ENCODE assay signal across 9 mouse cellular contexts in genomic region chr3:29081952-29082295, GRCm38 (mm10). TPM values are rescaled to one million over a fixed set of nuclear protein-coding genes. Genes with fewer than 3 reads are reported as not detected.
A peak's percentile ranks its signal among the peaks of the same experiment; 100 is the strongest.
DNase-seq lines count a peak whose midpoint lies in the region; ATAC-seq and TF ChIP-seq lines count a peak whose summit lies in the region.
"Had no signal": no experiment of that assay in that cellular context is flagged by ENCODE, and none has a peak within 500 bp of the region (broad histone marks: within the 10 kb centered on the region; RNA-seq: fewer than 3 reads in every experiment).

Egfem1 (plus strand) TSS chr3:29082023.

- H3K9me3 ChIP-seq in neural tube, embryonic 12.5 days, result no peaks in the 10 kb centered on the region

- 5% methylated on average over 12 of the region's 12 CpGs for WGBS in neural tube, embryonic 12.5 days

- no peak for TF ChIP-seq CTCF in testis, adult 2 months (IDR thresholded peaks at IDR 0.05; ENCODE audit: control insufficient read depth, insufficient read depth, insufficient replicate concordance, low read depth, low read length)
- no peak for TF ChIP-seq CTCF in left cerebral cortex, adult 2 months (IDR thresholded peaks at IDR 0.05)

- no peaks in the 10 kb centered on the region for H3K36me3 ChIP-seq in testis, adult 2 months (ENCODE audit: control insufficient read depth, insufficient read depth, low read length)
- H3K36me3 ChIP-seq in neural tube, embryonic 12.5 days, result no peaks in the 10 kb centered on the region

- ATAC-seq in neural tube, embryonic 12.5 days (ENCODE audit: low FRiP score, low read depth), result no peak; the same call in 1 of the 2 replicates

- no peaks in the 10 kb centered on the region for H3K27me3 ChIP-seq in testis, adult 2 months (ENCODE audit: control insufficient read depth, insufficient read depth, low read length)
- H3K27me3 ChIP-seq in neural tube, embryonic 12.5 days (replicated peaks), result no peaks in the 10 kb centered on the region

- no peaks in the 10 kb centered on the region; the same call in 1 of the 2 replicates for H3K4me1 ChIP-seq in testis, adult 2 months (ENCODE audit: control insufficient read depth, insufficient read depth, low read length)
- peaks cover 10% of the 10 kb centered on the region for H3K4me1 ChIP-seq in neural tube, embryonic 12.5 days

- peak within 1 kb of the TSS; percentile 94 for H3K4me2 ChIP-seq in neural tube, embryonic 12.5 days (replicated peaks)

- TF ChIP-seq POLR2A in testis, adult 2 months (IDR thresholded peaks at IDR 0.05; ENCODE audit: control insufficient read depth, low read depth, low read length), result no peak

- intact Hi-C loops in left cerebral cortex, adult 2 months (cut with DNase I), result loop anchor here (5.0 kb wide), 1 partner anchor 125 kb away; no protein-coding TSS in a partner anchor

- peak within 1 kb of the TSS; percentile 58 for H3K9ac ChIP-seq in neural tube, embryonic 12.5 days

- DNase-seq in cerebellum, postnatal 25 days, result peak; percentile 4 to 7
- DNase-seq in cerebellum, postnatal 4 days (ENCODE audit: low spot score in 2 of 2), result no peak
- DNase-seq in testis, postnatal 10 days (ENCODE audit: low spot score), result no peak
- DNase-seq in left cerebral cortex, adult 2 months (ENCODE audit: extremely low spot score in 1 of 2, low spot score in 2 of 2), result peak in 1 of 2 experiments; percentile 45
- DNase-seq in embryo, embryonic 11 days, result no peak
- no peak for DNase-seq in kidney, postnatal 10 days

- peak within 1 kb of the TSS; percentile 42 for H3K4me3 ChIP-seq in testis, adult 2 months (ENCODE audit: control insufficient read depth, low read depth, low read length)
- peak within 1 kb of the TSS; percentile 73 for H3K4me3 ChIP-seq in left cerebral cortex, adult 2 months
- peak within 1 kb of the TSS; percentile 61 for H3K4me3 ChIP-seq in neural tube, embryonic 12.5 days

- H3K27ac ChIP-seq in testis, adult 2 months (ENCODE audit: control insufficient read depth, insufficient read depth, low read depth, low read length), result no peak within 1 kb of the TSS
- peak within 1 kb of the TSS; percentile 83 for H3K27ac ChIP-seq in left cerebral cortex, adult 2 months
- no peak within 1 kb of the TSS for H3K27ac ChIP-seq in neural tube, embryonic 12.5 days

RNA-seq across cellular contexts. Expression of gene Egfem1, which starts in this region (rescaled TPM):
- 0.24 and 0.62 TPM in 2 replicates for polyA plus RNA-seq in testis, adult 2 months (2012; rRNA removed)
- 10 to 100 TPM; 16.9 to 21.8 TPM for total RNA-seq in left cerebral cortex, adult 2 months (2021)
- polyA plus RNA-seq in neural tube, embryonic 12.5 days (2016; fragmentation: Nextera tagmentation; extraction: Ambion mirVana), result 4.9 and 6.5 TPM in 2 replicates
- polyA plus RNA-seq: C2C12 had no signal

Comparison
In these comparisons a context has a peak if more than half of its experiments do, and no peak if none do; other contexts are left out.
1. DNase-seq: peak in cerebellum, postnatal 25 days (2 of 2); none in cerebellum, postnatal 4 days (0 of 2), testis, postnatal 10 days (single experiment), embryo, embryonic 11 days (single experiment) and kidney, postnatal 10 days (single experiment).
2. Peak in every context shown above with its lines, with median percentiles within 50 percentile points of each other: H3K4me3 ChIP-seq.